Mouse (Mus musculus): ENCODE data around the gene B3galt4.

B3galt4 gene

DNA sequence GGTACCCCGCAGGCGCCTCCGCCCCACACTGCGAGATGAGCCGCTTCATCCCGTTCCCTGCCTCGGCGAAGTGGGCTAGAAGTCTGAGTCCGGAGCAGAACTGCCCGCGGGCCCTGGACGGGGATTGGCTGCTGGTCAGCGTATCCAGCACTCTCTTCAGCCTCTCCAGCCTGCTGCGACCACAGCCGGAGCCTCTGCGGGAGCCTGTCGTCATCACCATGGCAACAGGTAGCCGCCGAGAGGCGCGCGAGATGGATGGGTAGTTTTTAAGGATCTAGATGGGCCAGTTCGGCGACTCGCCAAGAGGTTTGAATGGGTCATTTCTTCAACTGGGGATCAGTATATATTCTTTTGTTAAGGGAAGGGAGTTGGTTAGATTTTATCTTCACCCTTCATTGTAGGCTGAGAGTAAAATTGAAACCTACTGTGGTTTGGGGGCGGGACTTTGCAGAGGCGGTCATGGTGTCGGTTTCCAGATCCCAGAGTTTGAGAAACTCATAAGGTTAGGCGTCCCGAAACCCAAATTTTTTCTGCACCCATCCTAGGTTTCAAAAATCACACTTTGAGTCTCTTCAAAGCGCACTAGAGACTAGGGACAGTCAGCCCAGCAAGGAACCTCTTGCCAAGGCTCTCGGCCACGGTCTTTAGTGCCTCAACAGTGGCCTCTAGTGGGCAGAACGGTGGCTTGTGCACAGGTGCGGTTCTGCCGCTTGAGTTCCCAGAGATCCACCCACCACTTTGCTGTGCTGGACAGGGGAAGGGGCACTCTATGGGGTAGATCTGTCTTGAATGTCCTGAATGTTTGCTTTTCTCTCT, 30.8 kb downstream of the B3galt4 start:
- peak; percentile 75 for DNase-seq (ENCODE audit: low read depth, low spot score)

GRCm38 (mm10) chr17:33919351-33920281, 31.7 kb downstream of the B3galt4 start:
- DNase-seq (ENCODE audit: low read depth, low spot score): no peak

DNA sequence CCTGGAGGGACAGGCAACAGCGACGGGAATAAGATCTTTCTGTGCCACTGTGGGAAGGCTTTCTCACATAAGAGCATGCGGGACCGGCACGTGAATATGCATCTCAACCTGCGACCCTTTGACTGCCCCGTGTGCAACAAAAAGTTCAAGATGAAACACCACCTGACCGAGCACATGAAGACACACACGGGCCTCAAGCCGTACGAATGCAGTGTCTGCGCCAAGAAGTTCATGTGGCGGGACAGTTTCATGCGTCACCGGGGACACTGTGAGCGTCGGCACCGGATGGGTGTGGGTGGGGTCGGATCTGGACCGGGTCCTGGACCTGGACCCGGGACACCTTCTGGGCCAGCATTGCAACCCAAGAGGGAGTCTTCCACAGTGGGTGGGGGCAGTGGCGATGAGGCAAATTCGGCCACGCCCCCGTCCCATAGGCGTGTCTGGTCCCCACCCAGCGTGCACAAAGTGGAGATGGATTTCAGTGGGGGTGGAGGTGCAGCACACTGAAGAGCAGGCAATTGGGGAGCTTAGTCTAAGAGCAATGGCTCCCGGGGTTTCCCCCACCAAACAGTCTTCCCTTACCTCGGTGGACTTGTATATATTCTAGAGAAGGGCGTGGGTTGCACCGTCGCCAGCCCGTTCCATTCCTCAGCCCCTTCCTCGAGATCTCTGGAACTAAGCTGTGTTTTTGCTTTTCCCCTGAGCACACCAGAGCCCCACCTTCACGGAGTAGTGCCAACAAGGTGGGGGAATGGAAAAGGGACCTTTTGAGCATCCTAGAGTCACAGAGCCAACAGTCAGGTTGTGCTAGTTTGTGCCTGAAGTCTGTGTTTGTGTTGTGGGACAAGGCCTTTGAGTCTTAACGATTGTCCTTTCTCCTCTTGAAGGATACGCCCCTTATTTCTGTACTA, 32.7 kb downstream of the B3galt4 start:
- DNase-seq (ENCODE audit: low read depth, low spot score): no peak

GRCm38 (mm10) chr17:33917656-33918292, 33.5 kb downstream of the B3galt4 start:
- DNase-seq (ENCODE audit: low read depth, low spot score): no peak

DNA sequence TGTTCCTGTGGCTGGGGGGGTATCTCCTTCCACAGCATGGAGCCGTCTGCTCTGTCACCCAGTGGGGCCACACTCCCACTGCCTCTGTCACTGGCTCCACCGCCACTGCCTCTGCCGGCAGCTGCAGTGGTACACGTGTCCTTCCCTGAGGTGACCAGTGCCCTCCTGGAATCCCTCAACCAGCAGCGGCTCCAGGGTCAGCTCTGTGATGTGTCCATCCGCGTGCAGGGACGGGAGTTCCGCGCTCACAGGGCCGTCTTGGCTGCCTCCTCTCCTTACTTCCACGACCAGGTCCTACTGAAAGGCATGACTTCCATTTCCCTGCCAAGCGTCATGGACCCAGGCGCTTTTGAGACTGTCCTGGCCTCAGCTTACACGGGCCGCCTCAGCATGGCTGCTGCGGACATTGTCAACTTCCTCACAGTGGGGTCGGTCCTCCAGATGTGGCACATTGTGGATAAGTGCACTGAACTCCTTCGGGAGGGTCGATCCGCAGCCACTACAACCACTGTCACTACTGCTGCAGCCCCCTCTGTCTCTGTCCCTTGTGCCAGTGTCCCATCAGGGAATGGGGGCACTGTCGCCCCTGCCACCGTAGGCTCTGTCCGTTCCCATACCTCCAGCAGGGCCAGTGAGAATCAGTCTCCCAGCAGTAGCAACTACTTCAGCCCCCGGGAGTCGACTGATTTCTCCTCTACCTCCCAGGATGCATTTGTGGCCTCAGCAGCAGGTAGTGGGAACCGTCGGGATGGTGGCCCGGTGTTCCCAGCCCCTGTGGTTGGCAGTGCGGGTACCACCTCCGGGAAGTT, 34.2 kb downstream of the B3galt4 start:
- no peak for DNase-seq (ENCODE audit: low read depth, low spot score)

- peak; percentile 61 for DNase-seq (ENCODE audit: low read depth, low spot score)
Measured at GRCm38 (mm10) chr17:33916294-33916693, 35.0 kb downstream of the B3galt4 start.

- DNase-seq (ENCODE audit: low read depth, low spot score): peak; percentile 97
Measured at GRCm38 (mm10) chr17:33915671-33916250, 35.5 kb downstream of the B3galt4 start, which contains the start of the genes Tapbp and Zbtb22. Tapbp (plus strand) TSS chr17:33915899. Zbtb22 (plus strand) TSS chr17:33915904.

GRCm38 (mm10) chr17:33914969-33915391, 36.3 kb downstream of the B3galt4 start:
- DNase-seq (ENCODE audit: low read depth, low spot score): no peak

DNA sequence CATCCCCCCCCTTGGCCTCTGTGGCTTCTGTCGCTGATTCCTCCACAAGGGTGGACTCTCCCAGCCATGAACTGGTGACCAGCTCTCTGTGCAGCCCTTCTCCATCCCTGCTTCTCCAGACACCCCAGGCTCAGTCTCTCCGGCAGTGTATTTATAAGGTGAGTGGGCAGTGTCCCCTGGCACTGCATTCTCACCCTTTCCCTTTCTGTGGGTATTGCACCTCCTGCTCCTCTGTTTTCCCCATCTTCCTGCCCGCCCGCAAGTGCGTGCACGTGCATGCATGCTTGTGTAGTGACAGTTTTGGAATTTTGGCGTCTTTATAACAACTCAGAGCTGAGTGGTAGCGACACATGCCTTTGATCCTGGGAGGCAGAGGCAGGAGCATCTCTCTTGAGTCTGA, 37.4 kb downstream of the B3galt4 start:
- DNase-seq (ENCODE audit: low read depth, low spot score): no peak

GRCm38 (mm10) chr17:33913264-33913663, 38.0 kb downstream of the B3galt4 start:
- DNase-seq (ENCODE audit: low read depth, low spot score): no peak

DNA sequence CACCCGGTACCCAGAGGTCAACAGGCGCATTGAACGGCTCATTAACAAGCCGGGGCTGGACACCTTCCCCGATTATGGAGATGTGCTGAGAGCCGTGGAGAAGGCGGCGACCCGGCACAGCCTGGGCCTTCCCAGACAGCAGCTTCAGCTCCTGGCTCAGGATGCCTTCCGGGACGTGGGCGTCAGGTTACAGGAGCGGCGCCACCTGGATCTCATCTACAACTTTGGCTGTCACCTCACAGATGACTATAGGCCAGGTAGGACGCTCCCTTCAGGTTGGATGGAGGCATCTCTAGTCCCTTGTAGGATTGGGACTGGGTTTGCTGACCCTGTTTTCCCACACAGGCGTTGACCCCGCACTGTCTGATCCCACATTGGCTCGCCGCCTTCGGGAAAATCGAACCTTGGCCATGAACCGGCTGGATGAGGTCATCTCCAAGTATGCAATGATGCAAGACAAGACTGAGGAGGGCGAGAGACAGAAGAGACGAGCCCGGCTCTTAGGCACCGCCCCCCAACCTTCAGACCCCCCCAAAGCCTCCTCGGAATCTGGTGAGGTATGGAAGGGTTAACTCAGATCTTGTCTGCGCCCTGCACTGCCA, 39.4 kb downstream of the B3galt4 start:
- no peak for DNase-seq (ENCODE audit: low read depth, low spot score)

GRCm38 (mm10) chr17:33911052-33911812, 40.1 kb downstream of the B3galt4 start:
- no peak for DNase-seq (ENCODE audit: low read depth, low spot score)

- no peak for DNase-seq (ENCODE audit: low read depth, low spot score)
Measured at GRCm38 (mm10) chr17:33910346-33911051, 40.8 kb downstream of the B3galt4 start.

DNA sequence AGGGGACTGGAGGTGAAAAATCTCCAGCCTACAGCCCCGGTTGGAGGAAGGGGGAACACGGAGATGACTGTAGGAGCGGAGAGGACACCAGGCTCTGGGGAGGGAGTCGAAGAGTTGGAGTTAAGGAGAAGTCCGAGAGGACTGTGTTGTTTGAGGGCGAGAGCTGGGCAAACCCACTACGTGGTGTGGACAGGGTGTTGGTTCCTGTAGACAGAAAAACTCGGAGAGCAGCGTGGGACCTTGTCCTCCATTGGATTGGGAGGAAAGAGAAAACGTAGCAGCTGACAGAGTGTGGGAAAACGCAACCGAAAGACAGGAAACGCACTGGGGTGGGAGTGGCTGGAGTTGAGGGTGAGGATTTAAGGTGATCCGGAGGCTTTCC, 41.4 kb downstream of the B3galt4 start:
- no peak for DNase-seq (ENCODE audit: low read depth, low spot score)

- DNase-seq (ENCODE audit: low read depth, low spot score): peak; percentile 96
Measured at GRCm38 (mm10) chr17:33909077-33909868, 42.0 kb downstream of the B3galt4 start, which contains the start of gene Daxx. Daxx (plus strand) TSS chr17:33909414.

DNA sequence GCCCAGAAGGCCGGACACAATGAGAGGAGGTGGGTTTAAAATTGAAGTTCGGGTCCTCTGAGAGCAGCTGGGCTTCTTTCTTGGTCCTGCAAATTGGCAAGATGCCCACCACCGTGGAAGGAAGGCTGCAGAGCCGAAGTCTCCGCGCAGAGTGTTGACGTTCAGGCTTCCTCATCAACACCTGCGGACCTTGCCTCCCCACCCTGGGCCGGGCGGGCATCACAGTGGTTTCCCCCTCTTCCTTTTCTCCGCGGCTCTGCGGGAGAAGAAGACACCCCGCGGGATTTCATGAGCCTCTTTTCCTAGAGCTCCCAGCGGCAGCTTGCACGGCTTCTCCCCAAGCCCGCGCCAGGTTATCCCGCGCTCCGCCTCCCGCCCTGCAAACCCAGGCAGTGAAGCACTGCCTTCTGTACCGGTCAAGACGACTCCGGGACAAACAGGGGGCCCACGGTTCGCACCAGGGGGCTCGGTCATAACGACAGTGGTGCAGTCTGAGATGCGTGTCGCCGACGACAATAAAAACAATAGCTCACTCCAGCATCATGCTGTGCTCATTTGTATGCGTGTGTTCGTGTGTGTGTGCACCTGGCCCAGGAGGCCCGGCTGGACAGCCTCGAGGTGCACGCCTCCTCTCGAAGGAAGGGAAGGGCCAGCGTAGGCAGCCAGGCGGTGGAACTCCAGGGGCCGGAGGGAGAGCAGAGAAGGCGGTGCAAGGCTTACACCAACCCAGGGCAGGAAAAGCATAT, 42.8 kb downstream of the B3galt4 start:
- DNase-seq (ENCODE audit: low read depth, low spot score): no peak
